Mouse (Mus musculus) intestine, postnatal 0 days (tissue): ENCODE results near the gene Cpd. TPM values are rescaled to one million over a fixed set of nuclear protein-coding genes. Genes with fewer than 3 reads are reported as not detected.

ENCODE experiments used
- ATAC-seq: fragments of 200-750 bp; cut with Nextera tagmentation; 2 replicates; pipeline ENCODE4 v1.8.0; 2017; ENCODE audit warnings: mild to moderate bottlenecking, moderate TSS enrichment, moderate library complexity
- H3K27ac ChIP-seq: fragments of 300-500 bp; sonication (generic); 2 replicates; pipeline ENCODE4 v1.5.1; 2014; ENCODE audit warnings: mild to moderate bottlenecking, low read depth, low read length, moderate library complexity
- H3K27me3 ChIP-seq: fragments of 300-500 bp; sonication (generic); replicated peaks from 2 replicates; pipeline ENCODE4 v1.6.1; 2014; ENCODE audit warnings: low read length, mixed read lengths; ENCODE audit not compliant: control insufficient read depth, insufficient read depth
- H3K36me3 ChIP-seq: fragments of 300-500 bp; sonication (generic); 2 replicates; pipeline ENCODE4 v1.6.1; 2014; ENCODE audit warnings: mild to moderate bottlenecking, moderate library complexity; ENCODE audit not compliant: control insufficient read depth, insufficient read depth
- H3K4me1 ChIP-seq: fragments of 300-500 bp; sonication (generic); replicated peaks from 2 replicates; pipeline ENCODE4 v1.6.1; 2014; ENCODE audit warnings: antibody characterized with exemption, low read length, mixed read lengths; ENCODE audit not compliant: control insufficient read depth, insufficient read depth
- H3K4me2 ChIP-seq: fragments of 300-500 bp; sonication (generic); replicated peaks from 2 replicates; pipeline ENCODE4 v1.6.1; 2014; ENCODE audit warnings: low read depth, mild to moderate bottlenecking, moderate library complexity
- H3K4me3 ChIP-seq: fragments of 300-500 bp; sonication (generic); 2 replicates; pipeline ENCODE4 v1.5.1; 2014; ENCODE audit warnings: low read depth, low read length
- H3K9ac ChIP-seq: fragments of 300-500 bp; sonication (generic); 2 replicates; pipeline ENCODE4 v1.6.1; 2014; ENCODE audit warnings: mild to moderate bottlenecking, low read depth, low read length
- H3K9me3 ChIP-seq: fragments of 300-500 bp; sonication (generic); 2 replicates; pipeline ENCODE4 v1.6.1; 2016; ENCODE audit warnings: mixed run types; ENCODE audit not compliant: control insufficient read depth
- CTCF ChIP-seq: sonication (generic); IDR thresholded peaks from 2 replicates; pipeline ENCODE4 v1.5.1; 2016; ENCODE audit warnings: low read depth, mild to moderate bottlenecking, control low read depth, antibody characterized with exemption, moderate library complexity
- WGBS: fragments of 180-500 bp; shearing (Covaris S2); extraction: QIAGEN DNeasy Blood & Tissue Kit; methylation state at CpG from one replicate; pipeline ENCODE4 v1.1.7; 2014; 5-methylcytosine and 5-hydroxymethylcytosine counted together
- polyA plus RNA-seq: library from polyadenylated mRNA; unstranded; fragments of >200 nt; fragmentation: Nextera tagmentation; extraction: Ambion mirVana; gene quantifications from 2 replicates; pipeline ENCODE4 v1.2.1, GENCODE M21; 2015

Gene Cpd
- polyA plus RNA-seq, 1 experiment from 2014 or later: 10.1 TPM

DNA sequence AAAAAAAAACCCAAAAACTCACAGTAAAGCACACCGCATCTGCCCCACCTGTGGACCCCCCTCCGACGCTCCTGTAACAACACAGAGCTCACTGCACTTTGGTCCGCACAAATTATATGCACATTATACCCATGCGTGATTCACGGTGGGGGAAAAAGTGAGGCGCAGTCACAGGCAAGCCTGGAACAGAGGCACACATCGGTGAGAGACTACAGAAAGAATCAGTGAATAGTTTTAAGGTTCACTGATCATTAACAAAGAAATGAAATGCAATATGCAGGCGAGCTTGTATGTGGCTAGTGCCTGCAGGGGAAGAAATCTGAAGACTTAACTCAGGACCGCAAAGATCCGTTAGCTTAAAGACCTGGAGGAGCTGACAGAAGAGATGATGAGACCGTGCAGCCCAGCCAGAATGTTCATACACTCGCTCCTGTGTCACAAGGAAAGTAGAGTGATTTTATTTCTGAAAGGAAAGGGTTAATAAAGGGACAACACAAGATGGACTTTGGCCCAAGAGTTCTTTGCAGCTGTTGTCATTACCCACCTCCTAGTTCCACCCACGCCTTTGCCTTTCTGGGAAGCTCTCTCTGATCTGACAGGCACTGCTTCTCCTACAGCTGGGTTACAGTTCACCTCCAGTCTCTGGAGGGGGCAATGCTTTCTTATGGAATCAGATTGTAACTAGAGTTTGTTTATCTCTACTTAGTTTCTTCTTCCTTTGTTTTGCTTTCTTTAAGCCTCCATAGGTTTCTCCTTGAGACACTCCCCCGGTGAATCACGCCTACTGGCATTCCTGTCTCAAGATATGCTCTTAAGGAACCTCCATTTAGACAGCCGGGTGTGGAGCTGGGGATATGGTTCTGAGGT lies 7.9 kb upstream of the Cpd start:
- peak; percentile 82 for ATAC-seq
- Histone ChIP-seq H3K4me1 (no peaks in the 10 kb centered on the region), H3K27ac (peak overlapping the region; percentile 71), H3K9me3 (no peaks in the 10 kb centered on the region), H3K27me3 (no peaks in the 10 kb centered on the region), H3K36me3 (no peaks in the 10 kb centered on the region), H3K4me3 (peak overlapping the region; percentile 17; the same call in 1 of the 2 replicates), H3K4me2 (peak overlapping the region; percentile 60), H3K9ac (peak overlapping the region; percentile 17; the same call in 1 of the 2 replicates)
- no peak for TF ChIP-seq CTCF
- 36% methylated on average over 17 of the region's 17 CpGs for WGBS

DNA sequence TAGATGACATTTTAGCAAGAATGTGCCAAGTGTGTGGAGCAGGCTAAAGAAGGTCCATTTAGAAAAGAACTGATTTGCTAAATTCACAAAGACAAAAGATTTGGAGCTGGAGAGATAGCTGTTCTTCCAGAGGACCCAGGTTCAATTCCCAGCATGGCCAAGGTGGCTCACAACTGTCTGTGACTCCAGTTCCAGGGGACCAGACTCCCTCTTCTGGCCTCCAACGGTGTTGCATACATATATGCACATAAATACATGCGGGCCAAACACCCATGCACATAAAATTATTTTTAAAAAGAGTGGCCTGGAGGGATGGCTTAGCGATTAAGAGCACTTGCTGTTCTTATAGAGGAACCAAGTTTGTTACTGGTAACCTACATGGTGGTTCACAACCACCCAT lies 4.7 kb upstream of the Cpd start:
- Histone ChIP-seq H3K27ac (no peak overlapping the region), H3K4me1 (no peaks in the 10 kb centered on the region), H3K9me3 (no peaks in the 10 kb centered on the region), H3K4me3 (no peak overlapping the region), H3K4me2 (no peak overlapping the region), H3K27me3 (no peaks in the 10 kb centered on the region), H3K36me3 (no peaks in the 10 kb centered on the region), H3K9ac (no peak overlapping the region)
- 72% methylated on average over 3 of the region's 3 CpGs for WGBS
- ATAC-seq: no peak
- peak; percentile 49 for TF ChIP-seq CTCF

GRCm38 (mm10) chr11:76849596-76849995 lies 2.8 kb upstream of the Cpd start:
- Histone ChIP-seq H3K9ac (no peak overlapping the region), H3K36me3 (no peaks in the 10 kb centered on the region), H3K4me2 (no peak overlapping the region), H3K4me1 (no peaks in the 10 kb centered on the region), H3K9me3 (no peaks in the 10 kb centered on the region), H3K27me3 (no peaks in the 10 kb centered on the region), H3K4me3 (no peak overlapping the region), H3K27ac (no peak overlapping the region)
- no peak for TF ChIP-seq CTCF
- 58% methylated on average over 2 of the region's 2 CpGs for WGBS
- ATAC-seq: no peak

- 71% methylated on average over 5 of the region's 5 CpGs for WGBS
- H3K9ac ChIP-seq: no peak overlapping the region
- H3K4me3 ChIP-seq: no peak overlapping the region
- TF ChIP-seq CTCF: no peak
- no peaks in the 10 kb centered on the region for H3K27me3 ChIP-seq
- ATAC-seq: no peak
- 0 out of 2 replicates have a peak, but pooled peaks cover 3% of the 10 kb centered on the region for H3K4me1 ChIP-seq
- H3K27ac ChIP-seq: no peak overlapping the region
- no peaks in the 10 kb centered on the region for H3K36me3 ChIP-seq
- no peaks in the 10 kb centered on the region for H3K9me3 ChIP-seq
- no peak overlapping the region for H3K4me2 ChIP-seq
Measured at GRCm38 (mm10) chr11:76848081-76848480, 1.3 kb upstream of the Cpd start.

GRCm38 (mm10) chr11:76847354-76847753 lies 536 bp upstream of the Cpd start:
- ATAC-seq: no peak
- Histone ChIP-seq H3K27me3 (no peaks in the 10 kb centered on the region), H3K4me3 (peak overlapping the region; percentile 76), H3K27ac (0 out of 2 replicates have a peak overlapping the region, but pooled peaks have one; percentile 81), H3K9me3 (no peaks in the 10 kb centered on the region), H3K4me2 (peak overlapping the region; percentile 95), H3K4me1 (0 out of 2 replicates have a peak, but pooled peaks cover 3% of the 10 kb centered on the region), H3K36me3 (no peaks in the 10 kb centered on the region), H3K9ac (no peak overlapping the region)
- 19% methylated on average over 8 of the region's 8 CpGs for WGBS
- TF ChIP-seq CTCF: no peak

DNA sequence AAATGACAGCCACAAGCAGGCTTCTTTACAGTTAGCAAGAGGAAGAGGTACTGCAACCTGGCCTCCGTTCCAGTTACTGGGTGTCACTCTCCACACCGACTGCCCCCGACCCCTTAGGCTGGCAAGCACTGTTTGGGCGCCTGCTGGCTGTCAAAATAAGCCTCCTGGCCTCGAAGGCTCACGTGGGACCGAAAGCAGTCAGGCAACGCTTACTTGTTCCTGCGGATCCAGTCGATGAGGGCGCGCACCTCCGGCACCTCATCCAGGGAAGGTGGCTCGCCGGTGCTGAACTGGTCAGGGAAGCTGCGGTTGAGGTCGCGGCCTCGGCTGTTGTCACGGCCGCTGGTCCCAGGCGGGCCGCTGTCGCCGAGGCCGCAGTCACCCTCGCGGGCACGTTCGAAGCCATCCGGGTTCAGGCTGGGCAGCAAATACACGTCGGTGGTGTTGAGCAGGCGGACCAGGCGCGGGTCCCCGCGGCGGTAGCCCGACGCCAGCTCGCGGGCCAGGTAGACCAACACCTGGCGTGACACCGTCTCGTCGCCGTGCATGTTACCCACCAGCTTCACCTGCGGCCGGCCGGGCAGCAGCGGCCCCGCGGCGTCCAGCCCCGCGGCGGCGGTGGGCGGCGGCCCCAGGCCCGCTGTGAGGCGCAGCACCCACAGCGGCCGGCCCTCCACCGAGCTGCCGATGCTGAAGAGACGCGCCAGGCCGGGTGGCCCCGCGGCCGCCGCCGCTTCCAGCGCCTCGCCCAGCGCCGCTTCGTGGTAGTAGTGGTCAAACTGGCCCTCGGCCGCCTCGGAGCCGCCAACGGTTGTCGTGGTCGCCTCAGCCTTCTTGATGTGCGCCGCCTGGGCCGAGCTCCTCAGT lies 574 bp downstream of the Cpd start:
- Histone ChIP-seq H3K4me2 (peak overlapping the region; percentile 95), H3K27me3 (no peaks in the 10 kb centered on the region), H3K36me3 (no peaks in the 10 kb centered on the region), H3K4me3 (peak overlapping the region; percentile 76), H3K9ac (peak overlapping the region; percentile 87), H3K9me3 (no peaks in the 10 kb centered on the region), H3K4me1 (0 out of 2 replicates have a peak, but pooled peaks cover 3% of the 10 kb centered on the region), H3K27ac (peak overlapping the region; percentile 81)
- ATAC-seq: peak; percentile 56
- no peak for TF ChIP-seq CTCF
- WGBS: under 1% methylated on average over 83 of the region's 90 CpGs
